Mouse (Mus musculus) hematopoietic stem cell, adult 5-6 weeks (primary cell): ENCODE results near the gene Meaf6. TPM values are rescaled to one million over a fixed set of nuclear protein-coding genes. Genes with fewer than 3 reads are reported as not detected.

Experiments used
- ATAC-seq, 2 experiments: fragments of 125-278 bp in 1 of 2; replicated peaks in 1 of 2; 2 replicates each; pipeline ENCODE4 v1.8.0; 2016 to 2017; ENCODE audit warnings: inconsistent platforms in 2 of 2, mild to moderate bottlenecking in 2 of 2, moderate number of reproducible peaks in 2 of 2, low read depth in 1 of 2, moderate TSS enrichment in 1 of 2; ENCODE audit not compliant: low FRiP score in 2 of 2, poor library complexity in 2 of 2, severe bottlenecking in 2 of 2, insufficient read depth in 1 of 2, low TSS enrichment in 1 of 2
- total RNA-seq: library from RNA; stranded (forward); fragments of 172-1452, 232-1000 nt; gene quantifications from 2 replicates; pipeline ENCODE4 v1.2.3, GENCODE M21; 2017

Gene Meaf6
- total RNA-seq, 1 experiment from 2014 or later: 68.0 TPM

DNA sequence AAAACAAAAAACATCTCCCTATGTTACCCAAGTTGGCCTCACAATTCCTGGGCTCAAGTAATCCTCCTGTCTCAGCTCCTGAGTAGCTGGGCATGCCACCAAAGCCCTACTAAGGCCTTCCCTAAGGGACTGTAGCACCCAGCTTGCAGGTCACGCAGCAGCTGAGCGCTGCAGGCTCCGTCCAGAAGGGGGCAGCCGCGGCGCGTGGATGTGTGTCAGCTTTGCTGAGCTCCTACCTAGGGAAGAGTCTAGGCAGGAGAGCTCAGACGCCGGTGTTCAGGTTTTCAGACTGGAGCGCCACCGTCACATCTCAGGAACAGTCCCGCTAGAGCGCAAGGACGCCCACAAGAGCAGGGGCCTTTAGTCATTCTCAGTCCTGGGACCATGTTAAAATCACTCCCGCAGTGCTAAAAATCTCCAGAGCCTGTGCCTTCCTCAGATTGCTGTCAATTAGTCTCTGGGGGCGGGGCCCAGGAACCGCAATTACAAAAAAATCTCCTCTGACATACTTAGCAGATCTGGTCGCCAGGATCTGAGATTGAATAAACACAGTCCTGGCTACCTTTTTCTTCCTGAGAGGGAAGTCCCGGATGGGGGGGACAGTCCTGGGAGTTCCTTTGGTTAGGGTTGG is 75.5 kb downstream of the Meaf6 start:
- peak; percentile 86 for ATAC-seq

DNA sequence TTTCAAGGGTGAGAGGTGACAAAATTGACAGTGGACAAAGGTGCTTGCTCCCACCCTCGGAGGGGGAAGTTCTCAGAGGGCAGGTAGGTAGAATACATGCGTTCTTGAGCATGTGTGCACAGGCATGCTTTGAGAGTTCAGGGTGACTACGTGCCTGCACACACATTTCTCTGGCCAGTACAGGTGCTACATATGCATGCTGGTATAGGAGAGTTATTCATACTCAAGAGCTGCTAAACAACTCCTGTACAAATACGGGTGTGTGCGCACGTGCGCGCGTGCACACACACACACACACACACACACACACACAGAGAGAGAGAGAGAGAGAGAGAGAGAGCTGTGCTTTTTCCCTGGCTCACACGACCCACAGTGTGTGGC is 76.0 kb downstream of the Meaf6 start:
- no peak for ATAC-seq

DNA sequence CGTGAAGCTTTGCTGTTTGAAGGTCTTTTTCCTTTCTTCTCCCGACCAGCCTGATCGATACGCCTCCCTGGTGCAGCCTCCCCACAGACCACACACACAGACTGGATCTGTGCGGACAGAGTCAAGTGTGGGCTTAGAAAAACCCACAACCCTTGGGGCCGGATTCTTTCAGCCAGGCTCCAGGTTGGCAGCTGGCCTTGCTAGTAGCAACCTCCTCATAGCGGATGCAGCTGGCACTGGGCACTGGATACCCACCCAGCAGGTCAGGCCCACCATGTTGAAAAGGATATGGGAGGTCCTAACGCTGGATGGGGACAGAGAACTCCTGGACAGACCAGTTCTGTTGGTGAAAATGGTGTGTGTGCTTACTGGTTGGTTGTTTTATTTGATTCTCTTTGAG is 76.5 kb downstream of the Meaf6 start:
- no peak for ATAC-seq

DNA sequence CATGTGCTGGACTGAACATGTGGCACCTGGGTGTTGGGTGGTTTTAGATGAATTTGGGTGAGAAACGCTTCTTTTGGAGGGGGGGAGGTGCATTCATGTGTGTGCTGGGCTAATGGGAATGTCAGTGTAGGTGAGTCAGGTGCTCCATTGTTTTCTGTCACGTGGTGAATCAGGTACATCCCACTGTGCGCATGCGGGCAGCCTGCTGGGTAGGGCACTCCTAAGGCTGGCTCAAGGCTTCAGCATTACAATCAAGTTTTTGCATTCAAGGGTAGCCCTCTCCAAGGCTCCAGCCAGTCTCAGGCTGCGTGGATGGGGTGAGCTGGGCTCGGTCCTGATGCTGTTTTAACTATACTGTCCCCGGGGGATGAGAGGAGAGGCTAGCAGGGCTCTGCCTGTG is 77.8 kb downstream of the Meaf6 start:
- no peak for ATAC-seq

Other genes starting within 250 kb of the Meaf6 start
- 37.7 and 54.7 TPM in 2 replicates for gene Yrdc, start 234.5 kb upstream of the Meaf6 start, total RNA-seq
- gene 1110065P20Rik, start 233.9 kb upstream of the Meaf6 start, total RNA-seq: 6.4 and 7.6 TPM in 2 replicates
- not detected in 2 replicates for gene Maneal, start 223.0 kb upstream of the Meaf6 start, total RNA-seq
- gene Epha10, start 204.2 kb upstream of the Meaf6 start, total RNA-seq: not detected in 2 replicates
- gene 9930104L06Rik, start 148.1 kb upstream of the Meaf6 start, total RNA-seq: 14.3 and 15.4 TPM in 2 replicates
- 69.7 and 89.3 TPM in 2 replicates for gene Cdca8, start 145.8 kb upstream of the Meaf6 start, total RNA-seq
- 2.3 TPM in 1 of 2 replicates, not detected in the other for gene Rspo1, start 98.7 kb upstream of the Meaf6 start, total RNA-seq
- gene Gnl2, start 68.5 kb upstream of the Meaf6 start, total RNA-seq: 161 and 225 TPM in 2 replicates
- gene Dnali1, start 19.4 kb upstream of the Meaf6 start, total RNA-seq: not detected in 2 replicates
- gene Snip1, start 18.5 kb upstream of the Meaf6 start, total RNA-seq: 26.7 and 36.9 TPM in 2 replicates
- gene Zc3h12a, start 42.7 kb downstream of the Meaf6 start, total RNA-seq: 7.0 and 11.4 TPM in 2 replicates